Mouse (Mus musculus): Measurements from ENCODE around the gene March5.

The March5 gene

DNA sequence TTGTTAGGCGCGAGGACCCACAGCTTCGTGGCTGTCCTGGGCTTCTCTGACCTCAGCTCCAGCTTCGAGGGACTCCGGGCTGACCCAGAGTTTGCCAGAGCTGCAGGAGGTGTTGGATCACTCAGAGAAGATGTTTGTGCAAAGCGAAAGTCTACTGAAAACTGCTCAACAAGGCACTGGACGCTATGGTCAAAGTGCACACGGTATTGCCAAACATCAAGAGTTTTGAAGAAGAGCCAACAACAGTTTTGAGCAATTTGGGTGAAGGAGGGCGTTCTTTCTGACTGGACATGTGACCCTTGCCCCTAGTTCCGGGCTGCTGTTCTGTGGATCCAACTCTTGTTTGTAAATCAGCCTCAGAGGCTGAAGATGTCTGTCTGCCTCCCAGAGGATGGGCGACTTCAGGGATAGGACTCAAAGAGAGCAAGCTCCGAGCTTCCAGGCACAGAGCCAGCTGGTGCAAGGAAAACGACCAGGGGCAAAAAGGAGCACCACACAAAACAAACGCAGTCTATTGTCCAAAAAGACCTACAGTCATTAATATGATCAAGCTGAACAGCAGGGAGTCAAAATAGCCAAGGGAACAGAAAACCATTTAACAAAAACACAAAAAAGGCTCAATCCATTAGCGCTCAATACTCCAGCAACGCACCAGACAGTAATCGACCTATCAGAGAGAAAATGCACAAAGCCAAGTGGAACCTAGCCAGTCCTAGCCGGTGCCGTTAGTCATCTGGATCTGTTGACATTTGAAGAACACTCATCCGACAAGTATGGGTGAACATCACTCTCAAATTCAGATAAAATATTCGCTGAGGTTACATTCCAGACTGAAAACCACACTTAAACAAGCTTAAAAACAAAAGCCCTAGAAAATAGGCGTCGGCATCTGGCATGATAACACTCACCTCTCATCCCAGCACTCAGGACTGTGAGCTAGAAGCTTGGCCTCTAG lies 56.9 kb downstream of the March5 start:
- peak; percentile 37 for DNase-seq (ENCODE audit: low spot score)

- DNase-seq (ENCODE audit: low spot score): peak; percentile 81
These were observed 58.2 kb downstream of the March5 start for GRCm38 (mm10) chr19:37265333-37266103.

GRCm38 (mm10) chr19:37269106-37269505 lies 61.8 kb downstream of the March5 start:
- DNase-seq (ENCODE audit: low spot score): no peak
